Mouse (Mus musculus): ENCODE data around the gene Slc30a7. TPM values are rescaled to one million over a fixed set of nuclear protein-coding genes. Genes with fewer than 3 reads are reported as not detected.
"Not testable (repeated sequence)": the region's sequence is repeated elsewhere in the genome, so short reads cannot be mapped to it uniquely, and the experiment has no call there.

Slc30a7 gene
- polyA plus RNA-seq, 1 experiment from 2014 or later = 14.5 TPM

DNA sequence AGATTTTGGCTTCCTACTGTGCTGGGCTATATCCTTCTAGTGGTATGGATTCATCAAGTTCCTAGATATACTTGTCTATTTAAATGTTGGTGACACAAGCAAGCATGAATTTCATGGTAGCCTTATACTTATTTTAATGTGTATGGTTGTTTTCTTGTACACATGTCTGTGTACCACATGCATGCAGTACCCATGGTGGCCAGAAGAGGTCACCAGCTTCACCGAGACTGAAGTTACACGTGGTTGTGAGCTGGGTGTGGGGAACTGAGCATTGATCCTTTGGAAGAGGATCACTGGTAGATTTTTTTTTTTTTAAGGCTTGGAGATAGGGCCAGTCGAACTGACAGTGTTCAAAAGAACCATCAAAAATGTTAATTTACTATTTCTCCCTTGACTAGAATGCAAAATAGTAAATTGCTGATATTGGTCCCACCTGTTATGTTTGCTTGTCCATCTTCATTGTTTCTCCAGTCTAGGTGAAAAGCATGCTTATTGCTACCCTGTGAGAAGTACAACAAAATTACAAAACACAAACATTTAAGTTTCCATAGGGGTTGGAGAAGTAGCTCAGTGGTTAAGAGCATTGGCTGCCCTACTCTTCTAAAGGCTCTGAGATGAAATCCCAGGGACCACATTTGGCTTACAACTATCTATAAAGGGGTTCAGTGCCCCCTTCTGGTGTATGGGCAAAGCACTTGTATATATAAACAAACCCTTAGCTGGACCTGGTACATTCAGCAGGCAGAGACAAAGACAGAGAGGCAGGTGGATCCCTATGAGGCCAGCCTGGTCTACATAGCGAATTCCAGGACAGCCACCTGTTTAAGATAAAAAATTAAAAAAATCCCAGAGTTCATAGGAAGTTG, 70.2 kb downstream of the Slc30a7 start:
- 59% methylated on average over 4 of the region's 4 CpGs for WGBS
- H3K27me3 ChIP-seq = no peaks in the 10 kb centered on the region
- no peak overlapping the region for H3K9ac ChIP-seq
- H3K36me3 ChIP-seq (ENCODE audit: poor library complexity, severe bottlenecking) = peaks cover 19% of the 10 kb centered on the region
- no peak overlapping the region for H3K4me2 ChIP-seq
- no peak for ATAC-seq
- no peak overlapping the region for H3K4me3 ChIP-seq
- no peaks in the 10 kb centered on the region for H3K9me3 ChIP-seq (replicated peaks)
- no peak overlapping the region for H3K27ac ChIP-seq
- no peaks in the 10 kb centered on the region for H3K4me1 ChIP-seq

DNA sequence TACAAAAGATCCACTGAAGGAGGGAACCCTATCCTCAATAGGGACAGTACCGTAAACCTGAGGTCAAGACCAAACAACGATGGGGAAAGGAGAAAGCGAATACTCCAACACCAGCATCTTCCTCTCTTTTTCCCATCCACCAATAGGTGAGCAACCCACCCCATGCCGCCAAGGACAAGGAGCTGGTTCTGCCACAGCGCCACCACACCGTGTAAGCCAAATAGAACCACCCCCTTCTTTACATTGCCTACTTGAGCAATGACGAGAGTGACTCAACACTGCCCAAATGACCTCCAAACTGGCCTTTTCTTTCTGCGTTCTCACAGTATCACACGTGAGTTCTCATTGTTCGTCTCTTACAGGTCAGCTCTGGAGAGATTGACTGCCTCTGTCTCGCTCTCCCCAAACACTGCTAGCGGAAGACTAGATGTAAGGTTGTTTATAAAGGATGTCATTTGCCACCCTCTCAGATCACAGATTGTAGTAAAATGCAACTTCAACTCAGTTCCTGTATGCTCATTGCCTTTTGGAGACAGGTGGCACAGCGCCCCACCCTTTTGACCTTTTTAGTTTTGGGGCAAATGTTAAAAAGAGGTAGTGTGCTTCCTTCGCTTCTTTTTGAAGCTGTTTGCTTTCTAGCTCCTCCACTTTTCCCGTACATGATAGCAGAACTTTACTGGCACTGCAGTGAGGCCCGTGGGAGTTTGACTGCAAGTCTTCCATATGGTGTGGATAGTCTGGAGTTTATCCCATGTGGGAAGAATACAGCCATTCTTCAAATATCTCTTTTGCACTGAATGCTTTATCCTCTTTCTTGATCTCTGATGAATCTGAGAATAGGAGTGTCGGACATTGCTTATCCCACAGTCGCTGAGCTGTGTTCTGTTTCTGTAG, 73.7 kb downstream of the Slc30a7 start:
- Histone ChIP-seq H3K27ac (no peak overlapping the region), H3K4me1 (no peaks in the 10 kb centered on the region), H3K27me3 (no peaks in the 10 kb centered on the region), H3K36me3 (ENCODE audit: poor library complexity, severe bottlenecking) (peaks cover 17% of the 10 kb centered on the region), H3K4me3 (no peak overlapping the region), H3K9me3 (replicated peaks) (no peaks in the 10 kb centered on the region), H3K4me2 (no peak overlapping the region), H3K9ac (no peak overlapping the region)
- 95% methylated on average over 18 of the region's 18 CpGs for WGBS
- no peak for ATAC-seq

DNA sequence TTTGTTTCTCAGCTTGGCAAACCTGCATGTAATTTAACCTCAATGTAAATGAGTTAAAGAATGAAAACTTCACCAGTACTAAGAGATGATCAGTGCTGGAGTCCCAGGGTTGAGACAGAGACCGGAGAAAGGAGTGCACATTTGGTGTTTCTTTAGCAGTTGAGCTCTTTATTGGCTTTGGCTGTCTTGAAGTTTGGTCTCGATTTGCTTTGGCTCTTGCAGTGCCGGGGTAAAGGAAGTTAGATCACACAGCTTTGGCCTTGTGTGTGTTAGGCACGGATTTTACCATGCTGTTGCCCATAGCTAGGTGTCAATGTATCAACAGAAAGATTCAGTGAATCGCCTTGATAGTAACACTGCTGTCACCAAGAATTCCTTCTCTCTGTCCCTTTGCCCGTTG, 75.5 kb downstream of the Slc30a7 start:
- no peak for ATAC-seq
- Histone ChIP-seq H3K9ac (no peak overlapping the region), H3K9me3 (replicated peaks) (no peaks in the 10 kb centered on the region), H3K36me3 (ENCODE audit: poor library complexity, severe bottlenecking) (peaks cover 30% of the 10 kb centered on the region), H3K4me2 (no peak overlapping the region), H3K27me3 (no peaks in the 10 kb centered on the region), H3K4me1 (no peaks in the 10 kb centered on the region), H3K4me3 (no peak overlapping the region), H3K27ac (no peak overlapping the region)
- WGBS = 91% methylated on average over 6 of the region's 6 CpGs

DNA sequence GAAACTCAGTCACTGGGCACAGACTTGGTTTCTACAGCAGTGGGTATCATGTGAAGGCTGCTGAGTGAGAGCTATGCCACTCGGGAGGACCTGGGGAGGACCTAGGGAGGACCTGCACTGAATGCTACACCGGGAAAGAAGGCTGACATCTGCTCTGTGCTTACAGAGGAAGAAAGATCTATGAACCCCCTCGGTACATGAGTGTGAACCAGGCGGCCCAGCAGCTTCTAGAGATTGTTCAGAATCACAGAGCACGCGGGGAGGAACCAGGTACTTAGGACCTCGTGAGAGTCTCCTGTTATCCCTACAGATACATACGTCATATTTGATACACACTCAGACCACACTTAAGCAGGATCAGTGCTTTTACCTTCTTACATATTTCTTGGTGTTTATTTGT, 80.7 kb downstream of the Slc30a7 start:
- Histone ChIP-seq H3K9ac (no peak overlapping the region), H3K4me1 (no peaks in the 10 kb centered on the region), H3K27me3 (no peaks in the 10 kb centered on the region), H3K9me3 (replicated peaks) (no peaks in the 10 kb centered on the region), H3K4me3 (no peak overlapping the region), H3K4me2 (no peak overlapping the region), H3K27ac (no peak overlapping the region), H3K36me3 (ENCODE audit: poor library complexity, severe bottlenecking) (peaks cover 33% of the 10 kb centered on the region)
- 93% methylated on average over 8 of the region's 8 CpGs for WGBS
- ATAC-seq = no peak

DNA sequence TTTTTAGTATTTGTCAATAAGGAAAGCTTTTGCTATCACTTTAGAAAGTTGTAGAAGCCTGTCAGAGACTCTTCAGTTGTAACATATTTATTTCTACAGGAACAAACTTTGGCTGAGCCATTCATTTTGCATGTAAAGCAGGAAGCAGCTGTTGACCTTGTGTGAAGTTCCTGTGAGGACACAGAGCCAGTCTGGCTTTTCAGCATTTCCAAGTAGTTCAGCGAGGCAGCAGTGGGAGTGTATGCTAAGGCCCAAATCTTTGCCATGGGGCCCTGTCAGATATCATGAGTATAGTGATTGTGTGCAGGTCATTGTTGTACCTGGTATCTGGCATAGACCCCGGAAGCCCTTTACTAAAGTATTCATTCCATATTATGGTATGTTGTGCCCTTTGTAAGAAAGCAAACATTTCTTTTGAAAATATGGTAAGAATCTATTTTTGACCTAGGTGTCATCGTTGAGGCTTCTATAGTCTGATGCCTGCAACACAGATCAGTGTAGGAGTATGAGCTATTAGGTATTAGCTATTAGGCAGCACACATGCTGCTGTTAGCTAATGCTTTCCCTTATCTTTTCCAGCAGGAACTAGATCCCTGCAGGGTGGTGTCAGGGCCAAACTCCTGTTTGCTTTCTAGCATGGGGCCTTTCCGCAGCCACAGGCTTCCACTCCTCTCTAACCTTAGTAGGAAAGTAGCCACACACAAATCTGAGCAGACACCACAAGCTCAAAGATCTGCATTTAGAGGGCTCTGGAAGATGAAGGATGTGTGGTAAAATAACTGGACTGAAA, 82.6 kb downstream of the Slc30a7 start:
- H3K4me1 ChIP-seq = no peaks in the 10 kb centered on the region
- H3K27me3 ChIP-seq = no peaks in the 10 kb centered on the region
- no peak overlapping the region for H3K27ac ChIP-seq

DNA sequence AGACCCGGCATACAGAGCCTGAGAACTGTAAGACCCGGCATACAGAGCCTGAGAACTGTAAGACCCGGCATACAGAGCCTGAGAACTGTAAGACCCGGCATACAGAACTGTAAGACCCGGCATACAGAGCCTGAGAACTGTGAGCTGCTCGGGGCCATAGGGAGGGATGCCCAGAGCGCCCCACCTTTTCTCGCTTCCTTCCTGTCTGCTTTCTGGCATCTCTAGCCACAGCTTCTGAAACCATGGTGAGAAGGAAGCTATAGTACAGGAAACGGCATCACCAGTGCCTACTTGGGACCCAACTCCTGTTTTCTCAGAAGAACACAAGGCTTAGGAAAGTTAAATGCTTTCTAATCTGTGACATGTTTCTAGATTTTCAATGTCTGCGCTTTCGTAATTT, 99.8 kb downstream of the Slc30a7 start:
- ATAC-seq = not testable (repeated sequence)

More for the DNA sequence above, 82.6 kb downstream of the Slc30a7 start:
- Histone ChIP-seq H3K4me2 (no peak overlapping the region), H3K4me3 (no peak overlapping the region), H3K9ac (no peak overlapping the region), H3K36me3 (ENCODE audit: poor library complexity, severe bottlenecking) (peaks cover 28% of the 10 kb centered on the region), H3K9me3 (replicated peaks) (no peaks in the 10 kb centered on the region)
- WGBS = 91% methylated on average over 4 of the region's 4 CpGs
- no peak for ATAC-seq

DNA sequence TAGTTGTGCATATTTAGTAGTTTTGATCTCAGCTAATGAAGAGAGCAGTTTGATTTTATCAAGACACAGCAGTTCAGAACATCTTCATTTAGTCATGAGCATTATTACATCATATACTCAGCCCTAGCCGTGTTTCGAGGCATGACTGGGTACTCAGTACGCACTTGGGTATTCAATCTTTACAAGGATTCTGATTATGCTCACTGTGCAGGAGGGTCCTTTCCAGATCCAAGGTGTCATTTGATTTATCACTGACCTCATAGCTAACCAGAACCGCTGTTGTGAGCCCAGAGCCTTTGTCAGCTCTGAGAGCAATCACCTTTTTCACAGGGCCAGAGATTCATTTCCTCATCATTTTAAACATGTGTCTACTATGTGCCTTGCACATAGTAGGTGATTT, 101.6 kb downstream of the Slc30a7 start:
- no peak overlapping the region for H3K4me3 ChIP-seq
- H3K9ac ChIP-seq = no peak overlapping the region
- no peaks in the 10 kb centered on the region for H3K4me1 ChIP-seq
- 96% methylated on average over 4 of the region's 4 CpGs for WGBS
- no peak overlapping the region for H3K27ac ChIP-seq
- no peaks in the 10 kb centered on the region for H3K27me3 ChIP-seq
- ATAC-seq = no peak
- H3K4me2 ChIP-seq = no peak overlapping the region
- no peaks in the 10 kb centered on the region for H3K9me3 ChIP-seq (replicated peaks)
- H3K36me3 ChIP-seq (ENCODE audit: poor library complexity, severe bottlenecking) = peaks cover 29% of the 10 kb centered on the region

More for the DNA sequence above, 99.8 kb downstream of the Slc30a7 start:
- H3K4me1 ChIP-seq; H3K9ac ChIP-seq; H3K4me2 ChIP-seq; H3K27me3 ChIP-seq; H3K9me3 ChIP-seq (replicated peaks); H3K27ac ChIP-seq; H3K4me3 ChIP-seq: not testable (repeated sequence)
- WGBS = 96% methylated on average over 11 of the region's 11 CpGs
- H3K36me3 ChIP-seq (ENCODE audit: poor library complexity, severe bottlenecking) = peaks cover 19% of the 10 kb centered on the region

DNA sequence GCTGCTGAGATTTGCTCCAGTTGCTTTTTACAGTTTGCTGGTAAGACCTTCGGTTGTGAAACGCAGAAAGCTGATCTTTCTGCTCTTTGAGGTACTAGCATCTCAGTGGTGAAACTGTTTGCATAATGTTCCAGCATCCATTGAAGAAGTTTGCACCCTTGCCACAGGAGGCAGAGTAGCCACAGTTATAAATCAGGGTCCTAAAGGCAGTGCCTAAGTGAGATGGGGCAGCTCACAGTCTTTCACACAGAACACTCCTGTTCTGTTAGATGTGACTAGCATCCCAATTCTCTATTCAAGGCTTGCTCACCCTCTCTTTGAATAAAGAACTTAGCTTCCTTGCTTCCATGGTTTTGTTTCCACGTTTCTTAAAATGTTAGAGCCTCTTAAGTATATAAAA, 102.1 kb downstream of the Slc30a7 start:
- no peak overlapping the region for H3K27ac ChIP-seq
- H3K36me3 ChIP-seq (ENCODE audit: poor library complexity, severe bottlenecking) = peaks cover 29% of the 10 kb centered on the region
- H3K9me3 ChIP-seq (replicated peaks) = no peaks in the 10 kb centered on the region
- H3K4me3 ChIP-seq = no peak overlapping the region
- 81% methylated on average over 3 of the region's 3 CpGs for WGBS
- no peak for ATAC-seq
- H3K4me2 ChIP-seq = no peak overlapping the region
- H3K4me1 ChIP-seq = no peaks in the 10 kb centered on the region
- no peaks in the 10 kb centered on the region for H3K27me3 ChIP-seq
- no peak overlapping the region for H3K9ac ChIP-seq

DNA sequence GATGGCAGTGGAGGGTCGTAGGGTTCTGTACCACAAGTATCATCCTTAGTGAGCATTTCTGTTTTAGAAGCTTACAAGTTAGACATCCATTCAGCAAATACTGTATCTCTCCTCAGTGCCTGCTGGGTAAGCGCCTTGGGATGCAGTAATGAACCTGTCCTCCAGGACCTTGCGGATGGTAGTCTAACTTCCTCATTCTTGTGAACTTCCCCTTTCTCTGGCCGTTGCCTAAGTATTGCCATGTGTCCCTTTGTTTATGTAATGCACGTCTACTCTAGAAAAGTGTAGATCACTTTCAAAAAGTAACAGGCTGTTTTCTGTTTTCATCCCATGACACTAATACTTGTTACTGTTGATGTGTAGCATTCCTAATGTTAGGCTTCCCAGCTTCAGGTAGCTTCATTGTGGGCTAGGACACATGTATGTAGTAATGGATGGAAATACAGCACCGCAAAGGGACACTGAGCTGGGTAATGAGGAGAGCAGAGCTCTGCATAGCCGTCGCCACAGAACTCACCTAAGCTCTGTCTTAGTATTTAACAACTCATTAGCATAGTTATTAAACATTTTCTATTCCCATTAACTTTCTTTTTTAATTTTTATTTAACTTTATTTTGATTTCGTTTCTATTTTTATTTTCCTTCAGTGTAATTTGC, 104.8 kb downstream of the Slc30a7 start:
- 94% methylated on average over 9 of the region's 9 CpGs for WGBS
- Histone ChIP-seq H3K4me3 (no peak overlapping the region), H3K27ac (no peak overlapping the region), H3K4me1 (no peaks in the 10 kb centered on the region), H3K9me3 (replicated peaks) (no peaks in the 10 kb centered on the region), H3K9ac (no peak overlapping the region), H3K36me3 (ENCODE audit: poor library complexity, severe bottlenecking) (peaks cover 23% of the 10 kb centered on the region), H3K27me3 (no peaks in the 10 kb centered on the region), H3K4me2 (no peak overlapping the region)
- no peak for ATAC-seq

DNA sequence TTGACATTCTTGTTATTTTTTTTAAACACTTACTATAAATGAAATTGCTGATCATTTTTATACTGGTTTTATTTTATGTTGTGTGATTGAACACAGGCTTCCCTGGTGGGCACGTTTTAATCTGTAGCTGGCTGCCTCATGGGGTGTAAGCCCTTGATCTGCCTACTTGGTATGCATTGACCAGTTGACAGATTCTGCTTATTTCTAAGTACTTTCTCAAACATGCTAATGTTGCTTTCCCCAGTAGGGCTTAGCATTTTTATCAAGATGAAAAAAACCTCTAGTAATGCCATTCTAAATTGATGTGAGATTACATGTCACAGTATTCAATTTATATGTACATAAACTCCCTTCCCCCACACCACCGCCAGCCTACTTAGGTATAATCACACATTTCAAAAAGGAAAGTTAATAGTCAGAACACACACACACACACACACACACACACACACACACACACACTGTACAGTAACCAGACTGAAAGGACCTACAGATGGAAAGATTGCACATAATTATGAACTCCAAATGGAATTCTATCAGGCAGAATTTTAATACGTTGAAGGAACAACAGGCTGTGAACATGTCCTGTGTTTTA, 108.8 kb downstream of the Slc30a7 start:
- H3K9me3 ChIP-seq (replicated peaks) = no peaks in the 10 kb centered on the region
- no peaks in the 10 kb centered on the region for H3K27me3 ChIP-seq
- 60% methylated on average over 3 of the region's 3 CpGs for WGBS
- no peak overlapping the region for H3K9ac ChIP-seq
- no peaks in the 10 kb centered on the region for H3K4me1 ChIP-seq
- ATAC-seq = peak; percentile 27; the same call in 1 of the 2 replicates
- no peak overlapping the region for H3K4me2 ChIP-seq
- H3K36me3 ChIP-seq (ENCODE audit: poor library complexity, severe bottlenecking) = peaks cover 19% of the 10 kb centered on the region
- no peak overlapping the region for H3K4me3 ChIP-seq
- H3K27ac ChIP-seq = no peak overlapping the region

DNA sequence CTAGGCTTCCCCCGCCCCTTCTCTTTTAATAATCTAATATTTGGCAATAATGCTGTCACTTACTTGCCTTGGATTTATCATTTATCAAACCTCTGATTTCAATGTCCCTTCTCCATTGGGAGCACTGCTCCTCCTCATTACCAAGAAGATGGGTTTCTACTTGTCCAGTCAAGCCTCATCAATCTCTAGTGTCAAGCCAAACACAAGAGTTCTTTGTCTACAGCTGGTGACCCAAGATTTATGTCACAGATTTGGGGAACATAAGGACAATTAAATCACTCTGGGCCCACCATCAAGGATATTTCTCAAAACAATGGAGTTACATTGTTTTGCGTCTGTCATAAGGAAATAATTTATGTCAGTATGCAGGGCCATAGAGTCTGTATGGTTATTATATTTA, 114.0 kb downstream of the Slc30a7 start:
- no peak for ATAC-seq

More for the DNA sequence above, 114.0 kb downstream of the Slc30a7 start:
- Histone ChIP-seq H3K27ac (no peak overlapping the region), H3K27me3 (no peaks in the 10 kb centered on the region), H3K9ac (no peak overlapping the region), H3K4me2 (no peak overlapping the region), H3K4me3 (no peak overlapping the region), H3K9me3 (replicated peaks) (no peaks in the 10 kb centered on the region), H3K36me3 (ENCODE audit: poor library complexity, severe bottlenecking) (peaks cover 12% of the 10 kb centered on the region), H3K4me1 (peaks cover 4% of the 10 kb centered on the region; the same call in 1 of the 2 replicates)
- 90% methylated on average over 2 of the region's 2 CpGs for WGBS

All from forebrain, embryonic 13.5 days (tissue).